Mouse (Mus musculus): Measurements from ENCODE around the gene 1700020D05Rik. TPM values are rescaled to one million over a fixed set of nuclear protein-coding genes. Genes with fewer than 3 reads are reported as not detected.

1700020D05Rik gene
- polyA plus RNA-seq, 1 experiment from 2014 or later: 0.16 TPM

- H3K4me2 ChIP-seq (replicated peaks): no peak overlapping the region
- no peak overlapping the region for H3K4me3 ChIP-seq (replicated peaks)
- peaks cover 58% of the 10 kb centered on the region for H3K36me3 ChIP-seq
- WGBS: 92% methylated on average over 8 of the region's 8 CpGs
- H3K27me3 ChIP-seq: no peaks in the 10 kb centered on the region
- no peak overlapping the region for H3K27ac ChIP-seq (replicated peaks)
- ATAC-seq (ENCODE audit: insufficient number of reproducible peaks, low FRiP score, low TSS enrichment, low read depth): no peak
- no peak overlapping the region for H3K9ac ChIP-seq
- H3K9me3 ChIP-seq (replicated peaks): no peaks in the 10 kb centered on the region
- H3K4me1 ChIP-seq: peaks cover 34% of the 10 kb centered on the region
Observed at GRCm38 (mm10) chr19:5485371-5485770, 18.2 kb downstream of the 1700020D05Rik start.

- Histone ChIP-seq H3K4me1 (peaks cover 29% of the 10 kb centered on the region), H3K4me3 (replicated peaks) (no peak overlapping the region), H3K27me3 (no peaks in the 10 kb centered on the region), H3K27ac (replicated peaks) (no peak overlapping the region), H3K9me3 (replicated peaks) (no peaks in the 10 kb centered on the region), H3K36me3 (peaks cover 67% of the 10 kb centered on the region), H3K4me2 (replicated peaks) (no peak overlapping the region), H3K9ac (no peak overlapping the region)
- WGBS: 90% methylated on average over 5 of the region's 5 CpGs
- no peak for ATAC-seq (ENCODE audit: insufficient number of reproducible peaks, low FRiP score, low TSS enrichment, low read depth)
Observed at GRCm38 (mm10) chr19:5484496-5484895, 19.1 kb downstream of the 1700020D05Rik start.

- 91% methylated on average over 19 of the region's 19 CpGs for WGBS
- H3K9me3 ChIP-seq (replicated peaks): no peaks in the 10 kb centered on the region
- no peak overlapping the region for H3K4me3 ChIP-seq (replicated peaks)
- H3K27me3 ChIP-seq: no peaks in the 10 kb centered on the region
- H3K4me1 ChIP-seq: peaks cover 22% of the 10 kb centered on the region
- no peak overlapping the region for H3K27ac ChIP-seq (replicated peaks)
- peaks cover 75% of the 10 kb centered on the region for H3K36me3 ChIP-seq
- ATAC-seq (ENCODE audit: insufficient number of reproducible peaks, low FRiP score, low TSS enrichment, low read depth): no peak
- H3K9ac ChIP-seq: no peak overlapping the region
- H3K4me2 ChIP-seq (replicated peaks): no peak overlapping the region
Observed at GRCm38 (mm10) chr19:5483386-5484359, 19.9 kb downstream of the 1700020D05Rik start.

- Histone ChIP-seq H3K4me2 (replicated peaks) (no peak overlapping the region), H3K4me1 (peaks cover 17% of the 10 kb centered on the region), H3K27me3 (no peaks in the 10 kb centered on the region), H3K27ac (replicated peaks) (no peak overlapping the region), H3K36me3 (peaks cover 97% of the 10 kb centered on the region), H3K9ac (no peak overlapping the region), H3K4me3 (replicated peaks) (no peak overlapping the region), H3K9me3 (replicated peaks) (no peaks in the 10 kb centered on the region)
- 86% methylated on average over 10 of the region's 10 CpGs for WGBS
- ATAC-seq (ENCODE audit: insufficient number of reproducible peaks, low FRiP score, low TSS enrichment, low read depth): no peak
Observed at GRCm38 (mm10) chr19:5481398-5481797, 22.2 kb downstream of the 1700020D05Rik start.

- no peak overlapping the region for H3K4me2 ChIP-seq (replicated peaks)
- H3K9me3 ChIP-seq (replicated peaks): no peaks in the 10 kb centered on the region
- H3K27ac ChIP-seq (replicated peaks): no peak overlapping the region
- no peak for ATAC-seq (ENCODE audit: insufficient number of reproducible peaks, low FRiP score, low TSS enrichment, low read depth)
- 90% methylated on average over 10 of the region's 10 CpGs for WGBS
- peaks cover 25% of the 10 kb centered on the region for H3K4me1 ChIP-seq
- H3K9ac ChIP-seq: no peak overlapping the region
- peaks cover 85% of the 10 kb centered on the region for H3K36me3 ChIP-seq
- H3K4me3 ChIP-seq (replicated peaks): no peak overlapping the region
- no peaks in the 10 kb centered on the region for H3K27me3 ChIP-seq
Observed at GRCm38 (mm10) chr19:5480016-5480415, 23.6 kb downstream of the 1700020D05Rik start.

- Histone ChIP-seq H3K9ac (no peak overlapping the region), H3K4me2 (replicated peaks) (no peak overlapping the region), H3K4me1 (peaks cover 39% of the 10 kb centered on the region), H3K9me3 (replicated peaks) (no peaks in the 10 kb centered on the region), H3K4me3 (replicated peaks) (no peak overlapping the region), H3K27ac (replicated peaks) (no peak overlapping the region), H3K36me3 (peaks cover 63% of the 10 kb centered on the region), H3K27me3 (no peaks in the 10 kb centered on the region)
- WGBS: 85% methylated on average over 18 of the region's 18 CpGs
- ATAC-seq (ENCODE audit: insufficient number of reproducible peaks, low FRiP score, low TSS enrichment, low read depth): no peak
Observed at GRCm38 (mm10) chr19:5477668-5478300, 25.8 kb downstream of the 1700020D05Rik start.

GRCm38 (mm10) chr19:5477004-5477667, 26.5 kb downstream of the 1700020D05Rik start:
- Histone ChIP-seq H3K36me3 (peaks cover 56% of the 10 kb centered on the region), H3K4me2 (replicated peaks) (no peak overlapping the region), H3K27ac (replicated peaks) (no peak overlapping the region), H3K27me3 (no peaks in the 10 kb centered on the region), H3K9ac (no peak overlapping the region), H3K9me3 (replicated peaks) (no peaks in the 10 kb centered on the region), H3K4me3 (replicated peaks) (0 out of 2 replicates have a peak overlapping the region, but pooled peaks have one; percentile 7), H3K4me1 (peaks cover 39% of the 10 kb centered on the region)
- 79% methylated on average over 10 of the region's 10 CpGs for WGBS
- no peak for ATAC-seq (ENCODE audit: insufficient number of reproducible peaks, low FRiP score, low TSS enrichment, low read depth)

- Histone ChIP-seq H3K9me3 (replicated peaks) (no peaks in the 10 kb centered on the region), H3K36me3 (peaks cover 37% of the 10 kb centered on the region), H3K4me2 (replicated peaks) (peak overlapping the region; percentile 82), H3K27me3 (no peaks in the 10 kb centered on the region), H3K4me1 (peaks cover 39% of the 10 kb centered on the region), H3K4me3 (replicated peaks) (peak overlapping the region; percentile 65), H3K9ac (peak overlapping the region; percentile 74), H3K27ac (replicated peaks) (peak overlapping the region; percentile 93)
- peak; percentile 12; the same call in 1 of the 2 replicates for ATAC-seq (ENCODE audit: insufficient number of reproducible peaks, low FRiP score, low TSS enrichment, low read depth)
- 14% methylated on average over 13 of the region's 13 CpGs for WGBS
Observed at GRCm38 (mm10) chr19:5475069-5475714, 28.4 kb downstream of the 1700020D05Rik start.

- ATAC-seq (ENCODE audit: insufficient number of reproducible peaks, low FRiP score, low TSS enrichment, low read depth): peak; percentile 55
- H3K27me3 ChIP-seq: no peaks in the 10 kb centered on the region
- H3K4me1 ChIP-seq: peaks cover 39% of the 10 kb centered on the region
- H3K36me3 ChIP-seq: peaks cover 30% of the 10 kb centered on the region
- H3K9ac ChIP-seq: peak overlapping the region; percentile 74
- WGBS: under 1% methylated on average over 51 of the region's 68 CpGs
- H3K9me3 ChIP-seq (replicated peaks): no peaks in the 10 kb centered on the region
- peak overlapping the region; percentile 93 for H3K27ac ChIP-seq (replicated peaks)
- H3K4me3 ChIP-seq (replicated peaks): peak overlapping the region; percentile 65
- peak overlapping the region; percentile 82 for H3K4me2 ChIP-seq (replicated peaks)
Observed at GRCm38 (mm10) chr19:5474281-5475068, 29.1 kb downstream of the 1700020D05Rik start.

- Histone ChIP-seq H3K27me3 (no peaks in the 10 kb centered on the region), H3K4me3 (replicated peaks) (peak within 1 kb of the TSS; percentile 65), H3K36me3 (peaks cover 22% of the 10 kb centered on the region), H3K4me1 (peaks cover 39% of the 10 kb centered on the region), H3K4me2 (replicated peaks) (peak within 1 kb of the TSS; percentile 82), H3K9ac (peak within 1 kb of the TSS; percentile 74), H3K9me3 (replicated peaks) (no peaks in the 10 kb centered on the region), H3K27ac (replicated peaks) (peak within 1 kb of the TSS; percentile 93)
- peak; percentile 70 for ATAC-seq (ENCODE audit: insufficient number of reproducible peaks, low FRiP score, low TSS enrichment, low read depth)
- under 1% methylated on average over 22 of the region's 22 CpGs for WGBS
Observed at GRCm38 (mm10) chr19:5473720-5474119, 29.9 kb downstream of the 1700020D05Rik start, which contains the start of gene Efemp2. TSS of gene Efemp2 (plus strand) at chr19:5473954.

Data from embryonic facial prominence, embryonic 15.5 days (tissue).